Mouse (Mus musculus) megakaryocyte, embryonic 14.5 days (primary cell): ENCODE measurements at regions not wholly inside any gene's neighbourhood (a gene's known extent, or its start where the extent isn't known, plus 50 kb on each side); places are given as distances from the start of the nearest gene placed in this dataset.

Experiments
- H3K27me3 ChIP-seq: replicated peaks from 2 replicates; pipeline ENCODE3; 2012; ENCODE audit warnings: inconsistent platforms
- H3K36me3 ChIP-seq: replicated peaks from 2 replicates; pipeline ENCODE3; 2012; ENCODE audit warnings: low read length, inconsistent platforms, mixed read lengths
- H3K4me1 ChIP-seq: 2 replicates; pipeline ENCODE4 v1.6.1; 2012; ENCODE audit warnings: inconsistent platforms
- H3K4me3 ChIP-seq: replicated peaks from 2 replicates; pipeline ENCODE3; 2012; ENCODE audit warnings: moderate library complexity, mild to moderate bottlenecking, inconsistent platforms
- H3K9me3 ChIP-seq: 2 replicates; pipeline ENCODE4 v1.6.1; 2012; ENCODE audit warnings: inconsistent platforms
- FLI1 ChIP-seq: IDR thresholded peaks from 2 replicates; pipeline ENCODE4 v1.6.1; 2012; ENCODE audit warnings: low read length, inconsistent platforms, mixed read lengths
- GATA1 ChIP-seq: IDR thresholded peaks from 3 replicates; pipeline ENCODE4 v1.6.1; 2012; ENCODE audit warnings: mixed read lengths, low read length, inconsistent platforms, borderline replicate concordance

DNA sequence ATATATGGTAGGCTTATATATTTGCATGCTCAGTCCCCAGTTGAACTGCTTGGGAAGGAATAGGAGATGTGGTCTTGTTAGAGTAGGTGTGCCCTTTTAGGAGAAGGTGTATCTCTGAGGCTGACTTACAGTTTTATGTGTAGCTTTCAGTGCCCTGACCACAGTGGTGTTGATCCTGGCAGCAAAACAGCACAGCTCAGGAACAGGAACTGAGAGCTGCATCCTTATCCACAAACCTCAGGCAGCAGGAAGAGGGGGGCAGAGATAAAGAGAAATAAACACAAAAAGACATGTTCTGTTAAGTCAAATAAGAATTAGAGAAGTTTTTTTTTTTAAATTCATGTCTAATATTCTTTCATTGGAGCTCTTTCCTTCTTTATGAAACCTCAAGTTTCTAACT, 487.4 kb upstream of the Lrrc4c start:
- peaks cover 8% of the 10 kb centered on the region for H3K4me1 ChIP-seq
- peak overlapping the region; percentile 23 for H3K4me3 ChIP-seq
- no peaks in the 10 kb centered on the region for H3K9me3 ChIP-seq
- TF ChIP-seq FLI1: no peak
- TF ChIP-seq GATA1: no peak
- no peaks in the 10 kb centered on the region for H3K36me3 ChIP-seq
- H3K27me3 ChIP-seq: no peaks in the 10 kb centered on the region

DNA sequence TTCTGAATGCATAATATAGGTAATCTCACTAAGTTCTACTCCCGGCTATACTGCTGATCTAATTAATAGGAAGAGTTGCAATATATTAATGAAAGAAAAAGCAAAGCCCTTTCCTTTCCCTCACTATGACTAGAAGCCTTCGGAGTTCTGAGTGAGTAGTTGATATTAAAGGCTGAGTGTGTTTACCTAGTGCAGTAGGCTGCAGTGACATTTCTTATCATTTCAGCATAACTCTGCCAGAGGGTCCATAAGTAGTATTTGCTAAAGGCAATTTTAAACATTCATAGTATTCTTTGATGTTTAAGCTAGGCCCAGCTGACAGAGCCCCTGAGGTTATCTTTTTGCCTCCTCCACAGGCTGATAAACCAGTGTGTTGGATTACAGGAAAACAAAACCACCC, 484.5 kb upstream of the Lrrc4c start:
- TF ChIP-seq FLI1: no peak
- no peaks in the 10 kb centered on the region for H3K9me3 ChIP-seq
- H3K36me3 ChIP-seq: no peaks in the 10 kb centered on the region
- H3K27me3 ChIP-seq: no peaks in the 10 kb centered on the region
- H3K4me3 ChIP-seq: no peak overlapping the region
- peaks cover 8% of the 10 kb centered on the region for H3K4me1 ChIP-seq

- no peaks in the 10 kb centered on the region for H3K9me3 ChIP-seq
- no peaks in the 10 kb centered on the region for H3K4me1 ChIP-seq
- no peak overlapping the region for H3K4me3 ChIP-seq
- TF ChIP-seq GATA1 (no peak), FLI1 (no peak)
- H3K36me3 ChIP-seq: no peaks in the 10 kb centered on the region
- H3K27me3 ChIP-seq: no peaks in the 10 kb centered on the region
Observed at GRCm38 (mm10) chr2:95839530-95839929, 478.4 kb upstream of the Lrrc4c start.
